Mouse (Mus musculus) liver, adult 2 months (tissue): ENCODE measurements around the gene Gm20388. TPM values are rescaled to one million over a fixed set of nuclear protein-coding genes. Genes with fewer than 3 reads are reported as not detected.

Experiments
- DNase-seq: peaks from one replicate; pipeline ENCODE4 v3.0.0-alpha.2; 2011; ENCODE audit warnings: low read depth, low spot score; ENCODE audit errors: extremely low read depth
- H3K27ac ChIP-seq: fragments of 200-500 bp; replicated peaks from 2 replicates; pipeline ENCODE4 v1.5.1; 2012; ENCODE audit warnings: low read depth, mild to moderate bottlenecking, control low read depth, inconsistent platforms, low read length; ENCODE audit not compliant: insufficient read depth
- H3K27me3 ChIP-seq: fragments of 200-500 bp; 2 replicates; pipeline ENCODE4 v1.6.1; 2012; ENCODE audit warnings: mild to moderate bottlenecking, moderate library complexity, low read length, inconsistent platforms; ENCODE audit not compliant: control insufficient read depth, insufficient read depth
- H3K36me3 ChIP-seq: fragments of 200-500 bp; 2 replicates; pipeline ENCODE4 v1.6.1; 2012; ENCODE audit warnings: low read length, inconsistent platforms; ENCODE audit not compliant: control insufficient read depth, insufficient read depth
- H3K4me1 ChIP-seq: fragments of 200-500 bp; 2 replicates; pipeline ENCODE4 v1.6.1; 2011; ENCODE audit warnings: low read length; ENCODE audit not compliant: control insufficient read depth, insufficient read depth
- H3K4me3 ChIP-seq: fragments of 200-500 bp; 2 replicates; pipeline ENCODE4 v1.5.1; 2011; ENCODE audit warnings: low read depth, mild to moderate bottlenecking, control low read depth, low read length, moderate library complexity; ENCODE audit not compliant: insufficient read depth
- H3K79me2 ChIP-seq: fragments of 200-500 bp; 2 replicates; pipeline ENCODE4 v1.6.1; 2012; ENCODE audit warnings: inconsistent platforms, mild to moderate bottlenecking, low read length, moderate library complexity; ENCODE audit not compliant: control insufficient read depth, insufficient read depth
- H3K9ac ChIP-seq: fragments of 200-500 bp; 2 replicates; pipeline ENCODE4 v1.6.1; 2012; ENCODE audit warnings: low read depth, mild to moderate bottlenecking, control low read depth, inconsistent platforms, low read length
- CTCF ChIP-seq: fragments of 200-500 bp; IDR thresholded peaks from 2 replicates; pipeline ENCODE4 v1.5.1; 2011; ENCODE audit warnings: low read depth, low read length, control low read depth
- POLR2A ChIP-seq: fragments of 200-500 bp; IDR thresholded peaks from 2 replicates; pipeline ENCODE4 v1.6.1; 2011; ENCODE audit warnings: low read length, control low read depth; ENCODE audit not compliant: insufficient read depth; ENCODE audit errors: extremely low read depth
- WGBS: fragments of 180-500 bp; shearing (Covaris S2); methylation state at CpG from one replicate; pipeline ENCODE4 v1.1.7; 2018; 5-methylcytosine and 5-hydroxymethylcytosine counted together
- polyA plus RNA-seq: library from polyadenylated mRNA; depleted of rRNA; stranded (reverse); fragments of >200 nt; gene quantifications from 2 replicates; pipeline ENCODE4 v1.2.3, GENCODE M21; 2012
- total RNA-seq: library from RNA; depleted of rRNA; stranded (reverse); fragments of >200 nt; gene quantifications from 2 replicates; pipeline ENCODE4 v1.2.3, GENCODE M21; 2014

Gm20388 gene
- total and polyA plus RNA-seq, 2 experiments, result 6.4 to 19.9 TPM

- no peak for TF ChIP-seq CTCF
- TF ChIP-seq POLR2A, result no peak
- Histone ChIP-seq H3K9ac (no peak overlapping the region), H3K4me1 (no peaks in the 10 kb centered on the region), H3K27ac (no peak overlapping the region), H3K36me3 (no peaks in the 10 kb centered on the region), H3K79me2 (no peaks in the 10 kb centered on the region), H3K27me3 (peaks cover 3% of the 10 kb centered on the region; the same call in 1 of the 2 replicates), H3K4me3 (no peak overlapping the region)
- 42% methylated on average over 5 of the region's 5 CpGs for WGBS
- DNase-seq, result peak; percentile 46
Measured at GRCm38 (mm10) chr8:122347811-122348552, 2437.3 kb downstream of the Gm20388 start.

- Histone ChIP-seq H3K4me1 (no peaks in the 10 kb centered on the region), H3K9ac (no peak overlapping the region), H3K4me3 (no peak overlapping the region), H3K27ac (no peak overlapping the region), H3K27me3 (peaks cover 3% of the 10 kb centered on the region; the same call in 1 of the 2 replicates), H3K79me2 (no peaks in the 10 kb centered on the region), H3K36me3 (no peaks in the 10 kb centered on the region)
- 58% methylated on average over 15 of the region's 15 CpGs for WGBS
- no peak for TF ChIP-seq CTCF
- DNase-seq, result no peak
Measured at GRCm38 (mm10) chr8:122349357-122350297, 2439.0 kb downstream of the Gm20388 start.

GRCm38 (mm10) chr8:122350309-122351089, 2439.9 kb downstream of the Gm20388 start:
- H3K9ac ChIP-seq, result no peak overlapping the region
- H3K4me3 ChIP-seq, result no peak overlapping the region
- peaks cover 3% of the 10 kb centered on the region; the same call in 1 of the 2 replicates for H3K27me3 ChIP-seq
- H3K4me1 ChIP-seq, result no peaks in the 10 kb centered on the region
- no peak overlapping the region for H3K27ac ChIP-seq
- 66% methylated on average over 11 of the region's 11 CpGs for WGBS
- no peak for TF ChIP-seq POLR2A
- no peak for TF ChIP-seq CTCF
- no peaks in the 10 kb centered on the region for H3K79me2 ChIP-seq
- no peaks in the 10 kb centered on the region for H3K36me3 ChIP-seq
- no peak for DNase-seq

GRCm38 (mm10) chr8:122354157-122354556, 2443.5 kb downstream of the Gm20388 start:
- no peak for DNase-seq
- TF ChIP-seq CTCF (no peak), POLR2A (no peak)
- Histone ChIP-seq H3K4me1 (no peaks in the 10 kb centered on the region), H3K27me3 (peaks cover 3% of the 10 kb centered on the region; the same call in 1 of the 2 replicates), H3K27ac (no peak overlapping the region), H3K4me3 (no peak overlapping the region), H3K9ac (no peak overlapping the region), H3K79me2 (no peaks in the 10 kb centered on the region), H3K36me3 (no peaks in the 10 kb centered on the region)
- WGBS, result 89% methylated on average over 8 of the region's 8 CpGs
